Mouse (Mus musculus) thymus, adult 2 months (tissue): ENCODE measurements around the gene Exoc4. TPM values are rescaled to one million over a fixed set of nuclear protein-coding genes. Genes with fewer than 3 reads are reported as not detected.

Source experiments
- DNase-seq: peaks from one replicate; pipeline ENCODE4 v3.0.0; 2021
- H3K27ac ChIP-seq: fragments of 200-500 bp; 2 replicates; pipeline ENCODE4 v1.5.1; 2012; ENCODE audit warnings: low read length, control low read depth; ENCODE audit not compliant: control insufficient read depth, insufficient read depth
- H3K27me3 ChIP-seq: fragments of 200-500 bp; 2 replicates; pipeline ENCODE4 v1.6.1; 2012; ENCODE audit warnings: mild to moderate bottlenecking, low read length, moderate library complexity, mixed read lengths; ENCODE audit not compliant: control insufficient read depth, insufficient read depth
- H3K36me3 ChIP-seq: fragments of 200-500 bp; 2 replicates; pipeline ENCODE4 v1.6.1; 2012; ENCODE audit warnings: mild to moderate bottlenecking, low read length, moderate library complexity; ENCODE audit not compliant: control insufficient read depth, insufficient read depth
- H3K4me1 ChIP-seq: fragments of 200-500 bp; replicated peaks from 2 replicates; pipeline ENCODE4 v1.6.1; 2012; ENCODE audit warnings: low read length; ENCODE audit not compliant: control insufficient read depth, insufficient read depth
- H3K4me3 ChIP-seq: fragments of 200-500 bp; 2 replicates; pipeline ENCODE4 v1.5.1; 2012; ENCODE audit warnings: mild to moderate bottlenecking, low read length, control low read depth, moderate library complexity; ENCODE audit not compliant: control insufficient read depth, insufficient read depth
- CTCF ChIP-seq: fragments of 200-500 bp; IDR thresholded peaks from 2 replicates; pipeline ENCODE4 v1.5.1; 2012; ENCODE audit warnings: mild to moderate bottlenecking, control low read depth, low read length, moderate library complexity, borderline replicate concordance; ENCODE audit not compliant: control insufficient read depth, poor library complexity, insufficient read depth; ENCODE audit errors: extremely low read depth
- POLR2A ChIP-seq: fragments of 200-500 bp; IDR thresholded peaks from 2 replicates; pipeline ENCODE4 v1.6.1; 2012; ENCODE audit warnings: mild to moderate bottlenecking, low read length, control low read depth, moderate library complexity; ENCODE audit not compliant: control insufficient read depth, poor library complexity, insufficient read depth; ENCODE audit errors: extremely low read depth
- WGBS: fragments of 180-500 bp; shearing (Covaris S2); methylation state at CpG from one replicate; pipeline ENCODE4 v1.1.7; 2018; 5-methylcytosine and 5-hydroxymethylcytosine counted together
- polyA plus RNA-seq: library from polyadenylated mRNA; depleted of rRNA; stranded (reverse); fragments of >200 nt; gene quantifications from 2 replicates; pipeline ENCODE4 v1.2.3, GENCODE M21; 2012

Gene Exoc4
- polyA plus RNA-seq, 1 experiment, result 12.7 TPM

DNA sequence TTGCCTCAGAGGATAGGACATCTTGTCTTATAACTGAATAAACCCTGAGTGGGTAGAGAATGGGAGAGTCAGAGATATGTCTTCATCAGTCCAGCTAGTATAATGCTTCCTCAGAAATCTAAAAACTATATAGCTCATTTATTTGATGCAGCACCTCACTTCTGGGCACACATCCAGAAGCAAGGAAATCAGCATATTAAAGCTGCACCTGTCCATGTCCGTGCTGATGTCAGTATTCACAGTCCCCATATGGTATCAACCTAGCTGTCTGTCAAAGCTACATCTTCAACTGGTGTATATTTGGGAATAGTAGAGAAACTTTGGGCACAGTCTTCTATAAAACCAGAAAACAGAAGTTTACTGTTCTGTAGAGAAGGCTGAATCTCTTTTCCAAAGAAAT, 642.0 kb downstream of the Exoc4 start:
- Histone ChIP-seq H3K4me3 (no peak overlapping the region), H3K36me3 (no peaks in the 10 kb centered on the region), H3K4me1 (peaks cover 2% of the 10 kb centered on the region; the same call in 1 of the 2 replicates), H3K27me3 (no peaks in the 10 kb centered on the region), H3K27ac (no peak overlapping the region)
- DNase-seq, result no peak
- TF ChIP-seq POLR2A (no peak), CTCF (no peak)
- WGBS, result 88% methylated on average over 1 of the region's 1 CpGs

DNA sequence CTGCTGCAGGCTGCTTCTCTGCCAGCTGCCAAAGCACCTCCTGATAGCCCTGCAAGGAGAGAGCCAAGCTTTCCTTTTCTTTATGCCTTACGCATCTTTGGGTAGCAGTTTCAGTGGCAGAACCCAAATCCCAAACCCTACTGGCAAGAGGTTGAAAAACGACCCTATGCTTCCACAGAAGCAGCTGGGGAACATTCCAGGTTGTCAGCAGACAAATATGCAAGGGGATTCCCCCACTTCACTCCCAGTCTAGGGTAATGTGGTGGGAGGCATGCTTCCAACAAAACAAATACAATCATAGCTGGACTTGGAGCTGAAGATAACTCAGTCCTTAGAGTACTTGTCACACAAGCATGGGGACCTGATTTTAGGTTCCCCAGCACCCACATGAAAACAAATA, 643.3 kb downstream of the Exoc4 start:
- Histone ChIP-seq H3K27me3 (no peaks in the 10 kb centered on the region), H3K4me1 (peaks cover 2% of the 10 kb centered on the region; the same call in 1 of the 2 replicates), H3K36me3 (no peaks in the 10 kb centered on the region), H3K4me3 (no peak overlapping the region), H3K27ac (no peak overlapping the region)
- TF ChIP-seq POLR2A, result no peak
- no peak for TF ChIP-seq CTCF
- WGBS, result 77% methylated on average over 2 of the region's 2 CpGs
- DNase-seq, result no peak

DNA sequence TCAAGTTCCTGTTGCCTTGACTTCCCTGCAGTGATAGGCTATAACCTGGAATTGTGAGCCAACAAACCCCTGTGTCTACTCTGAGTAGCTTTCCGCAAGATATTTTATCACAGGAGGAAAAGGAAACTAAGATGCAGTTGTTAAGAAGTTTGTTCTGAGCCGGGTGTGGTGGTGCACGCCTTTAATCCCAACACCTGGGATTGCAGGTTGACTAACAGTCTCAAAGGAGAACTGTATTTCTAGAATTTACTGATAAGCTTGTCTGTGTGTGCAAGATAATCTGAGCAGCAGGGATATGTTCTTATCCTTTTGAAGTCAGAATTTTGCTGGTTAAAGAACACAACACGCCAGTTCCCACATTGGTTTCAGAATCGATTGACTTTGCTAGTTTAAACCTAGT, 651.1 kb downstream of the Exoc4 start:
- H3K4me1 ChIP-seq, result 0 out of 2 replicates have a peak, but pooled peaks cover 1% of the 10 kb centered on the region
- no peaks in the 10 kb centered on the region for H3K36me3 ChIP-seq
- 93% methylated on average over 5 of the region's 5 CpGs for WGBS
- no peak for TF ChIP-seq POLR2A
- no peak for TF ChIP-seq CTCF
- H3K27me3 ChIP-seq, result no peaks in the 10 kb centered on the region
- H3K4me3 ChIP-seq, result no peak overlapping the region
- no peak overlapping the region for H3K27ac ChIP-seq
- DNase-seq, result no peak

DNA sequence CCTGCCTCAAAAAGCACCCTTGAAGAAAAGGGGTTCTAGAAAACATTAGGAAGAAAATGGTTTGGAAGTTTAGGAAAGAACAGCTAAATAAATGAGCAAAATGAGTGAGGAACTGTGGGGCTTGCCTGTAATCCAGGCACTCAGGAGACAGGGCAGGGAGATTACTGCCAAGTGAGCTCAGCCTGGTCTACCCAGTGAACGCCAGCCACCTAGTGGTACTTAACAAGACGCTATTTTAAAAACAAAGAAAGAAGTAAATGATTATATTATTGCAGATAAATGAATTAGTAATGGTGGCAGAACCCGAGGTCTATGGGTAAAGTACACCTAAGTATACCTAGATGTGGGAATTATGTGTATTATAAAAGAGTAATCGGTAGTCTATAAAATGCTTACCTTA, 651.7 kb downstream of the Exoc4 start:
- 94% methylated on average over 4 of the region's 4 CpGs for WGBS
- TF ChIP-seq CTCF, result no peak
- TF ChIP-seq POLR2A, result no peak
- Histone ChIP-seq H3K4me3 (no peak overlapping the region), H3K27ac (no peak overlapping the region), H3K27me3 (no peaks in the 10 kb centered on the region), H3K36me3 (no peaks in the 10 kb centered on the region), H3K4me1 (0 out of 2 replicates have a peak, but pooled peaks cover 2% of the 10 kb centered on the region)
- DNase-seq, result no peak

DNA sequence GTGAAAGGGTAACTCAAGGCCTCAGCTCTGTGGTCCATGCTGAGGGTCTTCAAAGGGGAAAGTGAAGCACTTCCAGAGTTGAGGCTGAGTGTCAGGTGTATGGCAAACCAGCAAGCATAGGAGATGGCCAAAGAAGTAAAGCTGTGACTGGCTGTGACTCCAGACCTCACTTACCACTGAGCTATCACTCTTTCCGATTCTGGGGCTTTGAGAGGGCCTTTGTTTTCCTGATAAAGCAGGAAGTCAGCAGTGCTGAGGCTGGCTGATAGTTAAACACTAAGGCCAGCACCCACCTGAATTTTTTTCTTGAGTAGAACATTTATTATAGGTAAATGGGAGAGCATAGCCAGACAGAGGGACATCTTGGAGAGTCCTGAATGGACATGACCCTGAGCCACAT, 656.2 kb downstream of the Exoc4 start:
- Histone ChIP-seq H3K27me3 (no peaks in the 10 kb centered on the region), H3K4me1 (0 out of 2 replicates have a peak, but pooled peaks cover 2% of the 10 kb centered on the region), H3K4me3 (no peak overlapping the region), H3K36me3 (no peaks in the 10 kb centered on the region), H3K27ac (no peak overlapping the region)
- TF ChIP-seq CTCF (no peak), POLR2A (no peak)
- 21% methylated on average over 1 of the region's 1 CpGs for WGBS
- no peak for DNase-seq

DNA sequence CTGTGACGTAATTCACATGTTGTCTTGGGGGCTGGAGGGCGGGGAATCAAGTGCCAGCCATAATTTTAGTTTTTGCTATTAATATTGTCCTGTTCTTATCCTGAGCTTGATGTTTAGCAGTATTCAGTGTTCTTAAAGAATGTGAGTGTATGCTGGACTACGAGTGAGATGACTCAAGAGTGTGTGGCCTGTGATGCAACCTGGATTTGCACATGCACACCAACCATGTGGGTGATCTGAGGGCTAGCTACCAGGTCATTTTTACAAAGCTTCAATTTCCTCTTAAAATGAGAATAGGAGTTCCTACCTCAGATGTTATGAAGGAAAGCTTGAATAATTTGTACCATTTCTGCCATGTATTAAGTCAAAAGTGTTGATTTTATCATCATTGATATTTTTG, 661.8 kb downstream of the Exoc4 start:
- 95% methylated on average over 3 of the region's 3 CpGs for WGBS
- Histone ChIP-seq H3K27ac (no peak overlapping the region), H3K4me1 (no peaks in the 10 kb centered on the region), H3K36me3 (no peaks in the 10 kb centered on the region), H3K4me3 (no peak overlapping the region), H3K27me3 (no peaks in the 10 kb centered on the region)
- DNase-seq, result no peak
- no peak for TF ChIP-seq POLR2A
- no peak for TF ChIP-seq CTCF

DNA sequence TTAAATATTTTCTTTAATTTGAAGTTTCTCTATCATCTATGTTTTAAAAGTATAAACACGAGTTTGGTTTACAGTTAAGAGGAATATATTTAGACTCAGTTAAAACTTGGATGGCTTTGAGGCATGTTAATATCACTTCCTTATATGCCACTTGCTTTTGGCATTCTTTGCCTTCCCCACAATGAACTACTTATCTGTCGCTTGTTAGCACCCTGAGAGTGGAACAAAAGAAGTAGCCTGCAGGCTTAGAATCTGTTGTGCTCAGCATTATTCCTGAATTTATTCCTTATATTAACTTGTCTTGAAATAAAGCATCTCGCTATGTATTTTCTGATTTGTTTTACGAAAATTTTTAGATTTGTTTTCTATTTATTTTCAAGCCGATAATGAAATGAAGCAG, 664.2 kb downstream of the Exoc4 start:
- 94% methylated on average over 5 of the region's 5 CpGs for WGBS
- no peak for TF ChIP-seq CTCF
- no peak for TF ChIP-seq POLR2A
- DNase-seq, result no peak
- Histone ChIP-seq H3K4me1 (no peaks in the 10 kb centered on the region), H3K27me3 (no peaks in the 10 kb centered on the region), H3K36me3 (no peaks in the 10 kb centered on the region), H3K4me3 (no peak overlapping the region), H3K27ac (no peak overlapping the region)

DNA sequence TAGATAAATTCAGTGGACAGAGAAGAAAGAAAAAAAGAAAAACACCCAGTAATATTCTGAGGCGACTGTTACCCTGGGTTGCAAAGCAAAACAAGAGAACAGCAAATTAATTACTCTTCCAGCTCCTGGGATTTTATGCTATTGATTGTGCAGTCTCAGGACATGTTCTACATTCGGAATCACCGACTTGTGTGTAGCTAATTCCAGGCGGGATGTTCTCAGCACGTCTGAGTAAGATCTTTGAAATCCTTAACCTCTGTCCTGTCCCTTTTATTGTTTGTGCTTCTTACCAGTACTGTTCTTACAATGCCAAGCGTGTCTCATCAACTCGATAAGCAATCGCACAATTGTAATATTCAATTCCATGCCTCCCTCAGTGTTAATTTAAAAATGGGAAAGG, 664.6 kb downstream of the Exoc4 start:
- WGBS, result 97% methylated on average over 8 of the region's 8 CpGs
- no peak for TF ChIP-seq CTCF
- no peak for TF ChIP-seq POLR2A
- H3K27me3 ChIP-seq, result no peaks in the 10 kb centered on the region
- H3K4me1 ChIP-seq, result no peaks in the 10 kb centered on the region
- DNase-seq, result no peak
- H3K27ac ChIP-seq, result no peak overlapping the region
- H3K36me3 ChIP-seq, result no peaks in the 10 kb centered on the region
- H3K4me3 ChIP-seq, result no peak overlapping the region
